Mouse (Mus musculus) ES-Bruce4 (cell line): ENCODE measurements at regions not wholly inside any gene's neighbourhood (a gene's known extent, or its start where the extent isn't known, plus 50 kb on each side); places are given as distances from the start of the nearest gene placed in this dataset.

Source experiments
- CTCF ChIP-seq: IDR thresholded peaks from one replicate; pipeline ENCODE4 v1.8.1; 2011; ENCODE audit warnings: low read depth, low read length
- EP300 ChIP-seq: IDR thresholded peaks from 2 replicates; pipeline ENCODE4 v1.6.1; 2011; ENCODE audit warnings: low read depth, low read length; ENCODE audit not compliant: insufficient read depth

DNA sequence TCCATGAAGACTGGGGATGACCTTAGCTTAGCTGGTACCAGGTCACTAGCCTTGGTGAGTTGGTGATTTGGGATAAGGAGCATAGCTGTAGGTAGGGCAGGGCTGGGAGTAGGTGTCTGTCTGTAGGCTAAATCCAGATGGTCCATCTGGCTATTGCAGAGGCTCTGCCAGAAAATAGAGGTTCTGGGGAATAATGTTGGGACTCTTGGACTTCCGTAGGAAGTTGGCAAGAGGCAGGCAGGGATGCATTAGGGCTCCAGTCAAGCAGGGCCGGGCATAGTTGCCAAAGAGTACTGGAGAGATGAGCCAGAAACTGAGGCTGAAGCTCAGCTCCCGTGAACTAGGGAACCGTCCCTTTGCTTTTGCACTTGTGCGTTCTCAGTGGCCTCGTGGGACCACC is 278.7 kb upstream of the 4931429L15Rik start:
- no peak for TF ChIP-seq EP300
- no peak for TF ChIP-seq CTCF
